24 mouse cellular contexts compared by ENCODE assay signal in the genomic region with DNA sequence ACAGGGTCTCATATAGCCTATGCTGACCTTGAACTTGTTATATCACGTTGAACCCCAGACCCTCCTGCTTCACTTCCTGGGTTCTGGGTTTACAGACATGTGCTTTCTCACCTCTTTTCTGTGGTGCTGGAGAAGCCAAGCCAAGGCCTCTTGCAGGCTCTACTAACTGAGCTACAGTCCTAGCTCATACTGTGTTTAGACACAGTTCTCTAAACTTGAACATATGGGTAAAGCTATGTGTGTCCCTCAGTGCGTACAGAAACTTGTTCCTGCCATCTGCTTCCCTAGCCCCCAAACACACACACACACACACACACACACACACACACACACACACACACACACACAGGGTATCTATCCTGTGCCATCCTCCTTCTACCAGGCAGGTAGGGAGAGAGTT.
DNase-seq lines count a peak whose midpoint lies in the region; ATAC-seq and TF ChIP-seq lines count a peak whose summit lies in the region.
"Had no signal": no experiment of that assay in that cellular context is flagged by ENCODE, and none has a peak within 500 bp of the region (broad histone marks: within the 10 kb centered on the region; RNA-seq: fewer than 3 reads in every experiment).

No protein-coding gene starts in this region.

- TF ChIP-seq CTCF in forebrain, postnatal 0 days (IDR thresholded peaks at IDR 0.05; ENCODE audit: low read depth) = no peak

- no peak overlapping the region for H3K4me2 ChIP-seq in embryonic facial prominence, embryonic 12.5 days (replicated peaks)
- H3K4me2 ChIP-seq in forebrain, embryonic 15.5 days (replicated peaks) = no peak overlapping the region
- H3K4me2 ChIP-seq in forebrain, embryonic 12.5 days = no peak overlapping the region
- H3K4me2 ChIP-seq in neural tube, embryonic 13.5 days = no peak overlapping the region
- H3K4me2 ChIP-seq in forebrain, postnatal 0 days (ENCODE audit: low read depth) = no peak overlapping the region
- H3K4me2 ChIP-seq: heart, embryonic 12.5 days; heart, embryonic 15.5 days; hindbrain, embryonic 13.5 days; intestine, embryonic 15.5 days had no signal

- H3K4me3 ChIP-seq in embryonic facial prominence, embryonic 12.5 days = no peak overlapping the region
- no peak overlapping the region for H3K4me3 ChIP-seq in embryonic facial prominence, embryonic 10.5 days
- H3K4me3 ChIP-seq in forebrain, embryonic 15.5 days = no peak overlapping the region
- H3K4me3 ChIP-seq in forebrain, embryonic 12.5 days (replicated peaks) = no peak overlapping the region
- no peak overlapping the region for H3K4me3 ChIP-seq in neural tube, embryonic 13.5 days
- H3K4me3 ChIP-seq in forebrain, postnatal 0 days (ENCODE audit: low read depth, low read length) = no peak overlapping the region
- H3K4me3 ChIP-seq: heart, embryonic 12.5 days; heart, embryonic 15.5 days; hindbrain, embryonic 10.5 days; hindbrain, embryonic 13.5 days; intestine, embryonic 15.5 days had no signal

- 62% methylated on average over 2 of the region's 2 CpGs for WGBS in embryonic facial prominence, embryonic 12.5 days
- WGBS in embryonic facial prominence, embryonic 10.5 days = 78% methylated on average over 2 of the region's 2 CpGs
- WGBS in forebrain, embryonic 15.5 days = 72% methylated on average over 2 of the region's 2 CpGs
- WGBS in forebrain, embryonic 12.5 days = 75% methylated on average over 2 of the region's 2 CpGs
- 80% methylated on average over 2 of the region's 2 CpGs for WGBS in neural tube, embryonic 13.5 days
- WGBS in forebrain, postnatal 0 days = 72% methylated on average over 2 of the region's 2 CpGs

- no peak overlapping the region for H3K9ac ChIP-seq in embryonic facial prominence, embryonic 12.5 days
- no peak overlapping the region for H3K9ac ChIP-seq in forebrain, embryonic 15.5 days (replicated peaks)
- H3K9ac ChIP-seq in forebrain, embryonic 12.5 days = no peak overlapping the region
- no peak overlapping the region for H3K9ac ChIP-seq in neural tube, embryonic 13.5 days
- H3K9ac ChIP-seq in forebrain, postnatal 0 days = no peak overlapping the region
- H3K9ac ChIP-seq: heart, embryonic 12.5 days; heart, embryonic 15.5 days; hindbrain, embryonic 13.5 days; intestine, embryonic 15.5 days had no signal

- 0 out of 2 replicates have a peak overlapping the region, but pooled peaks have one; percentile 17 for H3K27ac ChIP-seq in embryonic facial prominence, embryonic 12.5 days
- no peak overlapping the region for H3K27ac ChIP-seq in embryonic facial prominence, embryonic 10.5 days (replicated peaks)
- no peak overlapping the region for H3K27ac ChIP-seq in forebrain, embryonic 15.5 days (replicated peaks)
- no peak overlapping the region for H3K27ac ChIP-seq in forebrain, embryonic 12.5 days
- H3K27ac ChIP-seq in neural tube, embryonic 13.5 days (replicated peaks) = no peak overlapping the region
- H3K27ac ChIP-seq in forebrain, postnatal 0 days (ENCODE audit: low read depth, low read length) = no peak overlapping the region
- H3K27ac ChIP-seq: heart, embryonic 15.5 days; hindbrain, embryonic 10.5 days; intestine, embryonic 15.5 days had no signal

- no peaks in the 10 kb centered on the region for H3K9me3 ChIP-seq in embryonic facial prominence, embryonic 12.5 days
- H3K9me3 ChIP-seq in embryonic facial prominence, embryonic 10.5 days = no peaks in the 10 kb centered on the region
- no peaks in the 10 kb centered on the region for H3K9me3 ChIP-seq in forebrain, embryonic 15.5 days
- H3K9me3 ChIP-seq in forebrain, embryonic 12.5 days = no peaks in the 10 kb centered on the region
- H3K9me3 ChIP-seq in neural tube, embryonic 13.5 days = no peaks in the 10 kb centered on the region
- H3K9me3 ChIP-seq in forebrain, postnatal 0 days (ENCODE audit: low read length) = no peaks in the 10 kb centered on the region
- H3K9me3 ChIP-seq: heart, embryonic 12.5 days; heart, embryonic 15.5 days; hindbrain, embryonic 10.5 days; hindbrain, embryonic 13.5 days; intestine, embryonic 15.5 days had no signal

- H3K27me3 ChIP-seq in embryonic facial prominence, embryonic 12.5 days = no peaks in the 10 kb centered on the region
- H3K27me3 ChIP-seq in embryonic facial prominence, embryonic 10.5 days (replicated peaks; ENCODE audit: low read depth, poor library complexity, severe bottlenecking) = no peaks in the 10 kb centered on the region; the same call in 1 of the 2 replicates
- no peaks in the 10 kb centered on the region for H3K27me3 ChIP-seq in forebrain, embryonic 15.5 days
- H3K27me3 ChIP-seq in forebrain, embryonic 12.5 days = no peaks in the 10 kb centered on the region
- no peaks in the 10 kb centered on the region for H3K27me3 ChIP-seq in neural tube, embryonic 13.5 days
- H3K27me3 ChIP-seq in forebrain, postnatal 0 days (ENCODE audit: insufficient read depth, low read length) = no peaks in the 10 kb centered on the region
- H3K27me3 ChIP-seq: hindbrain, embryonic 13.5 days; intestine, embryonic 15.5 days had no signal

- no peak for DNase-seq in embryonic facial prominence, embryonic 10.5 days (ENCODE audit: low spot score)
- DNase-seq in neural tube, embryonic 10.5 days (ENCODE audit: extremely low spot score, low spot score) = no peak
- DNase-seq in forebrain, postnatal 0 days = peak; percentile 10
- DNase-seq: adrenal gland, adult 8-10 months; adrenal gland, postnatal 25 days; cerebellum, adult 18-20 months; cerebellum, adult 9-10 months; cerebellum, postnatal 14 days; gastrocnemius, postnatal 10 days; heart, adult 18-20 months; heart, postnatal 10 days; heart, postnatal 36 days; kidney, adult 11 months had no signal

- ATAC-seq in embryonic facial prominence, embryonic 12.5 days (ENCODE audit: insufficient number of reproducible peaks, insufficient read depth, low FRiP score, low TSS enrichment) = no peak
- peak; percentile 71 for ATAC-seq in forebrain, embryonic 15.5 days (replicated peaks)
- ATAC-seq in forebrain, embryonic 12.5 days (ENCODE audit: low FRiP score) = no peak
- 0 out of 2 replicates have a peak, but pooled peaks have one; percentile 17 for ATAC-seq in neural tube, embryonic 13.5 days (ENCODE audit: low read depth)
- ATAC-seq in forebrain, postnatal 0 days = peak; percentile 84
- no peak for ATAC-seq in granulocyte monocyte progenitor cell, adult 5-6 weeks (replicated peaks; ENCODE audit: poor library complexity, severe bottlenecking)
- ATAC-seq: activated CD4-positive, CD25-positive, alpha-beta regulatory T cell, adult 4 months; intestine, embryonic 15.5 days had no signal

- peaks cover 33% of the 10 kb centered on the region for H3K4me1 ChIP-seq in embryonic facial prominence, embryonic 12.5 days
- peaks cover 50% of the 10 kb centered on the region for H3K4me1 ChIP-seq in embryonic facial prominence, embryonic 10.5 days
- 0 out of 2 replicates have a peak, but pooled peaks cover 6% of the 10 kb centered on the region for H3K4me1 ChIP-seq in forebrain, embryonic 15.5 days
- H3K4me1 ChIP-seq in forebrain, embryonic 12.5 days = no peaks in the 10 kb centered on the region
- peaks cover 9% of the 10 kb centered on the region; the same call in 1 of the 2 replicates for H3K4me1 ChIP-seq in neural tube, embryonic 13.5 days (replicated peaks)
- peaks cover 5% of the 10 kb centered on the region; the same call in 1 of the 2 replicates for H3K4me1 ChIP-seq in forebrain, postnatal 0 days (ENCODE audit: insufficient read depth)
- H3K4me1 ChIP-seq: heart, embryonic 15.5 days; intestine, embryonic 15.5 days had no signal

- no peaks in the 10 kb centered on the region for H3K36me3 ChIP-seq in embryonic facial prominence, embryonic 12.5 days
- no peaks in the 10 kb centered on the region for H3K36me3 ChIP-seq in embryonic facial prominence, embryonic 10.5 days (replicated peaks)
- no peaks in the 10 kb centered on the region for H3K36me3 ChIP-seq in forebrain, embryonic 15.5 days
- no peaks in the 10 kb centered on the region for H3K36me3 ChIP-seq in forebrain, embryonic 12.5 days (replicated peaks)
- H3K36me3 ChIP-seq in neural tube, embryonic 13.5 days = no peaks in the 10 kb centered on the region
- H3K36me3 ChIP-seq in forebrain, postnatal 0 days (ENCODE audit: insufficient read depth) = no peaks in the 10 kb centered on the region
- H3K36me3 ChIP-seq: heart, embryonic 12.5 days; heart, embryonic 15.5 days; hindbrain, embryonic 10.5 days; hindbrain, embryonic 13.5 days; intestine, embryonic 15.5 days had no signal

Comparison
In these comparisons a context has a peak if more than half of its experiments do, and no peak if none do; other contexts are left out.
1. ATAC-seq: peak in forebrain, embryonic 15.5 days (single experiment), neural tube, embryonic 13.5 days (single experiment) and forebrain, postnatal 0 days (single experiment); none in embryonic facial prominence, embryonic 12.5 days (single experiment), forebrain, embryonic 12.5 days (single experiment) and granulocyte monocyte progenitor cell, adult 5-6 weeks (single experiment).